Mouse (Mus musculus): ENCODE results near the gene H2al1a. TPM values are rescaled to one million over a fixed set of nuclear protein-coding genes. Genes with fewer than 3 reads are reported as not detected.
"Not testable (repeated sequence)": the region's sequence is repeated elsewhere in the genome, so short reads cannot be mapped to it uniquely, and the experiment has no call there.

The H2al1a gene
- polyA plus RNA-seq (2011; ENCODE audit: insufficient read length, low read depth, missing spikeins), result not detected in 2 replicates

GRCm38 (mm10) chrX:11298957-11299356 lies at the start of gene H2al1a:
Gene H2al1a, plus strand, starts transcription at chrX:11299257.
- not testable (repeated sequence) for H3K27ac ChIP-seq (ENCODE audit: insufficient read depth, low read length); H3K4me3 ChIP-seq (ENCODE audit: insufficient read depth, low read length); H3K4me1 ChIP-seq (ENCODE audit: control insufficient read depth, insufficient read depth, low read length)

GRCm38 (mm10) chrX:11250155-11250554 lies 48.9 kb upstream of the H2al1a start:
- Histone ChIP-seq H3K4me3 (ENCODE audit: insufficient read depth, low read length) (no peak overlapping the region), H3K27ac (ENCODE audit: insufficient read depth, low read length) (no peak overlapping the region), H3K4me1 (ENCODE audit: control insufficient read depth, insufficient read depth, low read length) (peaks cover 5% of the 10 kb centered on the region; the same call in 1 of the 2 replicates)
- TF ChIP-seq POLR2A (IDR thresholded peaks at IDR 0.05; ENCODE audit: low read depth, low read length) (no peak), CTCF (IDR thresholded peaks at IDR 0.05; ENCODE audit: borderline replicate concordance, insufficient read depth, low read length) (no peak)

- TF ChIP-seq CTCF (IDR thresholded peaks at IDR 0.05; ENCODE audit: borderline replicate concordance, insufficient read depth, low read length) (no peak), POLR2A (IDR thresholded peaks at IDR 0.05; ENCODE audit: low read depth, low read length) (no peak)
- Histone ChIP-seq H3K27ac (ENCODE audit: insufficient read depth, low read length) (peak overlapping the region; percentile 89), H3K4me3 (ENCODE audit: insufficient read depth, low read length) (no peak overlapping the region), H3K4me1 (ENCODE audit: control insufficient read depth, insufficient read depth, low read length) (peaks cover 5% of the 10 kb centered on the region; the same call in 1 of the 2 replicates)
Observed at GRCm38 (mm10) chrX:11254062-11254461, 45.0 kb upstream of the H2al1a start.

DNA sequence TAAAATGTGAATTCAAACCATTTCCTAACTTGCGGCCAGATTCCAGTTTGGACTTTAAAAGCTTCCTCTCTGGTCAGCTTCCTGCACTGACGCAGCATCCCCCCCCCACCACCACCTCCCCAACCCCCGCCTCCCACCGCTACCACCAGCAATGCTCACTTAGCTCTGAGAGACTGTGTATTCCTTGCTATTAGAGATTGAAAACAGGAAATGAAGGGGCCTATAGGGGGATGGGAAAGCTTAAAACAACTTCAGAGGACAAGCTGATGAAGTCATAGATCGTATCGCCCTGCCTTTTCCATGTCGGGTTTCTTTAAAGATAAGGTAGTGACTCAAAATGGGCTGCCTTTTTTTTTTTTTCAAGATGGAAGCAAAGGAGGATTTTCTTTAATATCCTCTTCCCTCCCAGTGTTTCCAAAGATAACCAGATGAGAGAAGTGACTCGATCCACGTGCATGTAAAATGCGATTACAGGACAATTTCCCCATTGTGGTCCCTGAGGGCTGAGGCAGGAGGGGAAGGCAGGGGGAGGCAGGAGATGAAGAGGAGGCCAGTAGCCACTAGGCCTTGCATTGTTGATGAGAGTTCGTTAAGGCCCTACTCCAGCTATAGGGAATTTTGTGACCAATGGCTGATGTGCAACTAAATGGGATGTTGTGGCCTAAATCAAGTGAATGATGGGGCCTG lies 44.4 kb upstream of the H2al1a start:
- H3K27ac ChIP-seq (ENCODE audit: insufficient read depth, low read length), result peak overlapping the region; percentile 89

GRCm38 (mm10) chrX:11255564-11256360 lies 43.3 kb upstream of the H2al1a start:
- no peak overlapping the region for H3K27ac ChIP-seq (ENCODE audit: insufficient read depth, low read length)

More for the DNA sequence above, 44.4 kb upstream of the H2al1a start:
- H3K4me3 ChIP-seq (ENCODE audit: insufficient read depth, low read length), result no peak overlapping the region
- TF ChIP-seq POLR2A (IDR thresholded peaks at IDR 0.05; ENCODE audit: low read depth, low read length), result no peak
- no peak for TF ChIP-seq CTCF (IDR thresholded peaks at IDR 0.05; ENCODE audit: borderline replicate concordance, insufficient read depth, low read length)
- H3K4me1 ChIP-seq (ENCODE audit: control insufficient read depth, insufficient read depth, low read length), result peaks cover 5% of the 10 kb centered on the region; the same call in 1 of the 2 replicates

GRCm38 (mm10) chrX:11264918-11265317 lies 34.1 kb upstream of the H2al1a start:
- Histone ChIP-seq H3K4me1 (ENCODE audit: control insufficient read depth, insufficient read depth, low read length) (no peaks in the 10 kb centered on the region; the same call in 1 of the 2 replicates), H3K4me3 (ENCODE audit: insufficient read depth, low read length) (no peak overlapping the region), H3K27ac (ENCODE audit: insufficient read depth, low read length) (no peak overlapping the region)
- TF ChIP-seq CTCF (IDR thresholded peaks at IDR 0.05; ENCODE audit: borderline replicate concordance, insufficient read depth, low read length) (no peak), POLR2A (IDR thresholded peaks at IDR 0.05; ENCODE audit: low read depth, low read length) (no peak)

More at GRCm38 (mm10) chrX:11255564-11256360, 43.3 kb upstream of the H2al1a start:
- Histone ChIP-seq H3K4me3 (ENCODE audit: insufficient read depth, low read length) (no peak overlapping the region), H3K4me1 (ENCODE audit: control insufficient read depth, insufficient read depth, low read length) (peaks cover 5% of the 10 kb centered on the region; the same call in 1 of the 2 replicates)
- TF ChIP-seq CTCF (IDR thresholded peaks at IDR 0.05; ENCODE audit: borderline replicate concordance, insufficient read depth, low read length) (no peak), POLR2A (IDR thresholded peaks at IDR 0.05; ENCODE audit: low read depth, low read length) (no peak)

DNA sequence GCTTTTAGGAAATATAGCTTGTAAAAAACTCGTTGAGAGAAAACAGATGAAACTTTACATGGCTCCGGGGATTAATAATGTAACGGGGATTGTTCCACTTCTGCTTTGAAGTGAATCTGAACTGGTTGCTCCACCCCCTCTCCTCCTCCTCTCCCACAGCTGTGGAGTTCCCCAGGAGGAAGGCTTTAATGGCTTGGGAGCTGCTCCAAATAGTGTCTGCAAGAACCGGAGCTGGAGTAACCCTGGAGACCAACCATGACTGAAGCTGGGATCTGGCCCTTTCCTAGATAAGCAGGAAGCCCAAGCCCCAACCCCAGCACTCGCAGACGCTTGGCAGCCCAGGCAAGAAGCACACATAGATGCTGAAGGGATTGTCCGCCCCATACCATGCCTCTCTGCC lies 31.3 kb upstream of the H2al1a start:
- TF ChIP-seq CTCF (IDR thresholded peaks at IDR 0.05; ENCODE audit: borderline replicate concordance, insufficient read depth, low read length) (no peak), POLR2A (IDR thresholded peaks at IDR 0.05; ENCODE audit: low read depth, low read length) (no peak)

DNA sequence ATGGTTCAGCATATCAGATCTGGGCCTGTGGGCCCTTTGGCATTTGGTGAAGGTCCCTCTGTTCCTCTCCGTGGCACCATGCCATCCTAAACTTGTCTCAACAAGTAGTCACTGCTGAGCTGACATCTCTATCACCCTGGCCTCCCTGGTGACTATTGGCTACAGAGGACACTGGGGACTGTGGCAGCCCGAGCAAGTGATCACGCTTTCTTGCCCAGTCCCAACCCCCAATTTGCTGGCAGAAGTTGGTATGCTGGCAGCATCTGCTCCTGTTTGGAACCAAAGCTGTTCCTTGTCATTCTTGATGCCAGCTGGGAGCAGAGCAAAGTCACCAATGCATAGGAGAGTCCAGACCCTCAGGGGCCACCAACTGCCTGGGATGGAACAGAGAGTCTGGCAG lies 30.0 kb upstream of the H2al1a start:
- TF ChIP-seq POLR2A (IDR thresholded peaks at IDR 0.05; ENCODE audit: low read depth, low read length), result no peak
- TF ChIP-seq CTCF (IDR thresholded peaks at IDR 0.05; ENCODE audit: borderline replicate concordance, insufficient read depth, low read length), result no peak
- H3K27ac ChIP-seq (ENCODE audit: insufficient read depth, low read length), result no peak overlapping the region

More for the DNA sequence above, 31.3 kb upstream of the H2al1a start:
- no peak overlapping the region for H3K4me3 ChIP-seq (ENCODE audit: insufficient read depth, low read length)
- H3K27ac ChIP-seq (ENCODE audit: insufficient read depth, low read length), result no peak overlapping the region
- H3K4me1 ChIP-seq (ENCODE audit: control insufficient read depth, insufficient read depth, low read length), result no peaks in the 10 kb centered on the region; the same call in 1 of the 2 replicates

GRCm38 (mm10) chrX:11273190-11273589 lies 25.9 kb upstream of the H2al1a start:
- H3K4me3 ChIP-seq (ENCODE audit: insufficient read depth, low read length), result no peak overlapping the region
- no peak overlapping the region for H3K27ac ChIP-seq (ENCODE audit: insufficient read depth, low read length)
- no peak for TF ChIP-seq CTCF (IDR thresholded peaks at IDR 0.05; ENCODE audit: borderline replicate concordance, insufficient read depth, low read length)
- H3K4me1 ChIP-seq (ENCODE audit: control insufficient read depth, insufficient read depth, low read length), result no peaks in the 10 kb centered on the region

More for the DNA sequence above, 30.0 kb upstream of the H2al1a start:
- H3K4me1 ChIP-seq (ENCODE audit: control insufficient read depth, insufficient read depth, low read length), result no peaks in the 10 kb centered on the region; the same call in 1 of the 2 replicates
- no peak overlapping the region for H3K4me3 ChIP-seq (ENCODE audit: insufficient read depth, low read length)

- no peaks in the 10 kb centered on the region for H3K4me1 ChIP-seq (ENCODE audit: control insufficient read depth, insufficient read depth, low read length)
- no peak overlapping the region for H3K4me3 ChIP-seq (ENCODE audit: insufficient read depth, low read length)
- H3K27ac ChIP-seq (ENCODE audit: insufficient read depth, low read length), result no peak overlapping the region
- TF ChIP-seq CTCF (IDR thresholded peaks at IDR 0.05; ENCODE audit: borderline replicate concordance, insufficient read depth, low read length), result no peak
- no peak for TF ChIP-seq POLR2A (IDR thresholded peaks at IDR 0.05; ENCODE audit: low read depth, low read length)
Observed at GRCm38 (mm10) chrX:11277083-11277482, 22.0 kb upstream of the H2al1a start.

All from embryonic fibroblast, embryonic 13.5 days (primary cell).